Mouse (Mus musculus): Measurements from ENCODE around the gene Tle6.

Gene Tle6

DNA sequence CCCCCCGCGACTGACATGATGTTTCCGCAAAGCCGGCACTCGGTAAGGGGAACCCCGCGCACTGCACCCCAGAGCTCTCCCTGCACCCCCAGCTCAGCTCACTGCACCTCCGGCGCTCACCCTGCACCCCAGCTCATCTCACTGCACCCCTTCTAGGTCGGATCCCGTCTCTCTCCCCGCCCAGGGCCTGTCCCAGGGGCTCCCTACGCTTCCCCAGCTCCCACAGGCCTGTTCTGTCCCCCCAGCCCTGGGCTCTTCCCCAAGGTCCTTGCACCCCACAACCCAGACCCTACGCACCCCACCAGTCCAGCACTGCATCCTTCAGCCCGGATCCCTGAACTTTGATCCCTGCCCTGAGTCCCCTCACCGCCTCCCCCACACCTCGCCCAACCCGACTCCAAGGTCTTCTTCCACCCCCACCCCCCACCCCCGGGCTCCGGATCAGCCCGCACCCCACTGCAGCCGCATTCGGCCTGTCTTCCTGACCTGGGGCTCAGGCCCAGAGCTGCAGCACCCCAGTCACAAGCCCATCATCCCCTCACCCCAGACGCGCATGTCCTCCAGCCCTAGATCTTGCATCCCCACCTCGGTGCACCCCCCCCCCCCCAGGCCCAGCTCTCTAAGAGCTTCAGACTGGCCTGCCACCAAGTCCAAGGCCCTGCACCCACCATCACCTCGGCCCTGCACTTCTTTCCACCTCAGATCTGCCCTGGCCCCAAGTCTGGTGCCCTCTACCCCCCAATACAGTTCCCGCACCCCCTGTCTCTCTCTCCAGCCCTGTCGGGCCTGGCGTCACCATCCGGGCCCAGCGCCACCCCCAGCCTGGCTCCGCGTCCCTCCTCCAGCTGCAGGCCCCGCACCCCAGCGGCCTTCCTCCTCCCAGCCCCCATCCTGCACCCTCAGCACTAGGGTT, 41.0 kb downstream of the Tle6 start:
- peak; percentile 87 for DNase-seq

DNA sequence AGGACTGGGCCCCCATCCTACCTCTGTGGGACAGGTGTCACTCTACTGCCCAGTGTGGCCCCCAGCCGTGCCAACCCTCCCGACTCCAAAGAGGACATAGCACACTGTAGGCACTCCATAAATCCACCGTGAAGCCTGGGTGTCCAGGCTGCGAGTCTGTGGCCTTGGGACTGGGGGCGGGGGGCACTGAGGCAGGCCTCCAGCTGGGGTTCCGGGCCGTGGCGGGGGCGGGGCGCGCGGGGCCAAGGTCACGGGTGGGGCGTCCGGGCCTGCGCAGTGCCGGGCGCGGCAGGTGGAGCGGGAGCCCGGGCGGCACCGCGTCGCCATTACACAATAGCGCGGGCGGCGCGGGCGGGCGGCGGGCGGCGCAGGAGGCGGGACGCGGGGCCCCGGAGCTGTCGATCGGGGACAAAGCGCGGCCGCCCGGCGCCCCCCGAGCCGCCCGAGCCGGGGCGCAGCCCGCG, 41.7 kb downstream of the Tle6 start, which contains the start of gene Aes:
Gene Aes (plus strand): TSS at position 326 of the 464 bp plus-strand sequence.
- DNase-seq: peak; percentile 89

DNA sequence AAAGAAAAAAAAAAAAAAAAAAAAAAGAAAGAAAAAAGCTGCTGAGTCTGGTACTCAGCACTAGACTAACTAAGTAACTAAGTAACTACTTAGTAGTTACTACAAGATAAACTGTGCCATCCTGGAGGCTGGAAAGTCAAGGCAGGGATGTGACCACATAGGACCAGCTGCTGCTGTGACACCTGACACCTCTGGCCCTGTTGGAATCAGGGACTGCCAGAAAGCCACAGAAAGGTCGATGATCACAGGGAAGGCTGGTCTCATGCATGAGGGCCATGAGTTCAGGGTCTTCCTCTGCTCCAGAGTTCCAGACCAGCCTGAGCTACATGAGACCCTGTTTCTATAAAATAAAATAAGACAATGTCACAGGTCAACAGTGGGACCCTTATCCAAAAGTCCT, 43.4 kb downstream of the Tle6 start:
- DNase-seq: no peak

DNA sequence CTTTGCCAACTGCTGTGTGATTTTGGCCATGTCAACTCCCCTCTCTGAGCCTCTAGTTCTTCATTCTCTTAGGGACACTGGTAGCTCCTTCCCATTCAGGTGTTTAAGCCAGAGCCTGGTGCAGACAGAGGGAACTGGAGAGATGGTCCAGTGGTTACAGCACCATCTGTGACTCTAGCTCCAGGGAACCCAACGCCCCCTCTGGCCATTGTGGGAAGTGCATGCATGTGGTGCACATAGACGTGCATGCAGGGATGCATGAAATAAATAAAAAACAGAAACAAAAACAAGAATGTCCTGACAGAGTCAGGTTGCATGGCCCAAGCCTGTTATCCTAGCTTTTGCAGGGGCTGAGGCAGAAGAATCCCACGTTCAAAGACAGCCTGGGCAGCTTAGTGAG, 44.6 kb downstream of the Tle6 start:
- no peak for DNase-seq

DNA sequence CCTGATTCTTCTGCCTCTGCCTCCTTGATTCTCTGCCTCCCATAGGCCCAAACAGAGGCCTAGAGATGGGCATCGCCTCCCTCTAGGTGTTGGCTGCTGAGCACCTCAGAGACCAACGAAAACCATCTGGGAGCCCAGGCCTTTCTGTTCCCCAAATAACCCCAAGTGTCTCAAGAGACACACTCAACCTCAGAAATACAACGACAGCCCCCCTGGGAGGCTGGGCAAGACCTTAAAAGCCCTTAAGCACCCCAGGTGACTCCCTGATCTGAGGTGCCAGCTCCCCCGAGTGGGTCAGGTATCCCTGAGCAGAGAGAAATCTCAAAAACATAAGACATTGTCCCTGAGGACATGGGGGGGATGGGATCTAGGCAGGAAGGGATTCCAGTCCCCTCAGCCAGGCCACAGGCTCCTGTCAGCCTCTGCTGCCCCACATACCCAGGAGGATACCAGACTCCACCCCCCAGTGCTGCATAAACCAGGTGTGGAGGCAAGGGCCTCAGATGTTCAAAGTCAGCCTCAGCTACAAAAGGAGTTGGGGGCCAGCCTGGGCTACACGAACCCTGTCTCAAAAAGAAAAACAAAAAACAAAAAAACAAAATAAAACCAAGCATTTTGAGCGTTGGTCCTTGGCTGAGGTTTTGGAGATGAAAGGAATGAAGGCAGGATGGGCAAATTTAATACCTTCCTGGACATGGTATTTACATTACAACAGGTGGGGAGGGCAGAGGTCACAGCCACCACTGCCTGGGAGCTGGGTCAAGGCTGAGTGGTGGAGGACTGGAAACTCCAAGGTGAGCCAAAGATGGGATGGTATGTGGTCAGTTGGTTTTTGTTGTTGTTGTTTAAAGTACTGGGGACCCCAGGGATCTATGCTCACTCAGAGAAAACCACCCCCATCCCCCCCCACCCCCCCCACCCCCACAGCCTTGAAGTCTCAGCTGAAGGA, 46.8 kb downstream of the Tle6 start:
- no peak for DNase-seq

DNA sequence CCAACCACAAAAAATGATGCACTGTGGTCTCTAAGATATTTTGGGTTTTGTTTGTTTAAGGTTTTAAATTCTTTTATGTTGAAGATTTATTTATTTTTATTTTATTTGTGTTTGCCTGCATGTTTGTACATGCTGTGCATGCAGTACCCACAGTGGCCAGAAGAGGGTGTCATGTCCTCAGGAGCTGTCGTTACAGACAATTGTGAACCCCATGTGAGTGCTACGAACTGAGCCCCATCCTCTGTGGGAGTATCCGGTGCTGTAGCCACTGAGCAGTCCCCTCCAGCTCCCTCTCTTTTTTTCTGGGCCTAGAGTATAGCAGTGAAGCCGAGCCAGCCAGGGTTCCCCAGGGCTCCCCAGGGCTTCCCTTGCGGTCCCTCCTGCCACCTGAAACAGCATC, 47.6 kb downstream of the Tle6 start:
- no peak for DNase-seq

DNA sequence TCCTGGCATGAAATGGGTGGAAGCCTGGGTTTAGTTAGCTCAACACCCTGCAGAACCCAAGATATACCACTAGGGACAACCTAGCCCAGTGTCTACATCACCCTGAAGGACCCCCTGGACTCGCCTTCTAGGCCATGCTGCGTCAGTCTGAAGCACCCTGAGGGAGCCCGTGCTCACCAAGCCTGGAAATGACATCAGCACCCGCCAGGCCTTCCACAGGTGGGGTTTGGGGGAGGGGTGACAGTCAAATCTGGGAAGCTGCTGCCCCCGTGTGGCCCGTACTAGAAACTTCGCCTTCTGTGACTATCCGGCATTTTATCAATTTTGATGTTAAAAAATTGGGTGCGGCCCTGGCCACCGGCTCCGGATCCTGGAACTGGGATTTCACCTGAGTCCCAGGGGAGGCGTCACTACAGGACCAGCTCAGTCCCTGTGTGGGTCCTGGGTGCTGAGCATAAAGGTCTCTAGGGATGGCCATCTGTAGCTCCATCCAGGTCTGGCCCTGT, 49.2 kb downstream of the Tle6 start:
- DNase-seq: peak; percentile 85

DNA sequence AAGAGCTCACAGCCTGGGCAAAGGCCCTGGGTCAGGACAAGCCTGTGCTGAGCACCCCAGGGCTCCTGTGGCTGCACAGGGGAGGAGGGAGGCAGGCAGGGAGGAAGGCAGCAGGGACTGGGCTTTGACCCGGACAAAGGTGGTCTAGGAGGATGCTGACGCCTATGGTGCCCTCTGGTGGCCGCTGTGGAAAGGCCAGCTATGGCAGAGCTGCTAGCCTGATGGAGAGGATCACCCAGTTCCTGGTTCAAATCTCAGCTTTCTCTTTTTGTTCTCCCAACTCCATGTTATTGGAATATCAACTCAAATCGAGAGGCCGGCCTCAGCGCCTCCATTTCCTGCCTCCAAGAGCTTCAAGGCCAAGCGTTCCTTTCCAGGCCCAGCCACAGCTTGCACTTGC, 50.6 kb downstream of the Tle6 start:
- peak; percentile 84 for DNase-seq

DNA sequence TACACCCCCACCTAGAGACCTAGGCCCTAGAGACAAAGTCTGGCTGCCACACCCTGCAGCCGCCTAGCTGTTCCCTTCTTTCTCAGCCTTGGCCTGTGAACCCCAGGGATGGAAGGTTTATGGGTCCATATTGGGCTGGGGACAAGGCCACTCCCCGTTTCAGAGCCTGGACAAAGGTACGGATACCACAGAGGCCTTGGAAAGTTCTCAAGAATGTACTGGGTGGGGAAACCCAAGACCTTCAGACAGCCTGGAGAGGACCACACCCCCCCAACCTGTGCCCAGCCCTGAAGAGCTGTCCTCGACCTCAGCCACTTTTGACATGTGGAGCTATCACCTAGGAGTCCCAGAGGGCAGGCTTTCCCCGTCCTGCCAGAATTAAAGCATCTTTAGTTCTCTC, 51.9 kb downstream of the Tle6 start:
- no peak for DNase-seq

DNA sequence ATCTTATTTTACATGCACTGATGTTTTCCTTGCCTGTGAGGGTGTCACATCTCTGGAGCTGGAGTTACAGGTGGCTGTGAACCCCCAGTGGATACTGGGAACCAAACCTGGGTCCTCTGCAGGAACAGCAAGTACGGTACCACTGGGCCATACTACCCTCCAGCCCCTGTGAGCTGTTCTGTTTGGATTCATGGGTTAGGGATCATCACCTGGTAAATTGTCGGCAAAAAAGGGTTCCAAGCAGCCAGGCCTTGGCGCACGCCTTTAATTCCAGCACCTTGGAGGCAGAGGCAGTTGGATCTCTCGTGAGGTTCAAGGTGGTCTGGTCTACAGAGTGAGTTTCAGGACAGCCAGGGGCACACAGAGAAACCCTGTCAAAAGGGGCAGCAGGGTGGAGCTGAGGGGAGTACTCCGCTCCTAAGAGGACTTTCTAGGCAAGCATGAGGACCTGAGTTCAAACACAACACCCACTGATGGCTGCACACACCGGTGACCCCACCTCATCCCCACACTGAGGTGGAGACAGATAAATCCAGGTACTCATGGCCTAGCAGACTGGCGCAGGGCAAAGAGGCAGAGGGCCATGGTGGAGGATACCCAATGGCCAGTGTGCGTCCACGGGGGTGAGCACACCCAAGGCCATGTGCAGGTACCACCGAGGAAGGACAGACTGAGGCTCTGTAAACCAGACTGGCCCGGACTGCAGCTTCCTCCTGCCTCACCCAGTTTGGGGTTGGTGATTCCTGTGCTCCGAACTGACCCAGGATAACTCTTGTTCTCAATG, 53.9 kb downstream of the Tle6 start:
- no peak for DNase-seq

DNA sequence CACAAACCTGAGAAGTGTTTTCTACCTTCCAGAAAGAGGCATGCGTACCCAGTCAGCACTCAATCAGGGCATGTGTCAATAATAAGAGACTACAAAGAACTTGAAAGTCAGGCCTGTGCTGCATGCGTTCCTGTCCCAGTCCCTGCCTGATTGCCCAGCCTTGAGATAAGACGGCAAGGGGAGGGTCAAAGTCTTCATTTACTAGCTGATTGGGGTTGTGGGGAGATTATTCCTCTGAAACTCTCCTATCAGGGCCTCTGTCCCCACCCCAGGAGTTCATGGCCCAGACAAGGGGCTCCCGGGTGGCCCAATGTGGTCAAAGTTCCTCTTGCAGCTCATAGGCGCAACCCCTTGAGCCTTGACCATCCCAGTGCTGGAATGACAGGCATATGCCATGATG, 54.5 kb downstream of the Tle6 start:
- no peak for DNase-seq

DNA sequence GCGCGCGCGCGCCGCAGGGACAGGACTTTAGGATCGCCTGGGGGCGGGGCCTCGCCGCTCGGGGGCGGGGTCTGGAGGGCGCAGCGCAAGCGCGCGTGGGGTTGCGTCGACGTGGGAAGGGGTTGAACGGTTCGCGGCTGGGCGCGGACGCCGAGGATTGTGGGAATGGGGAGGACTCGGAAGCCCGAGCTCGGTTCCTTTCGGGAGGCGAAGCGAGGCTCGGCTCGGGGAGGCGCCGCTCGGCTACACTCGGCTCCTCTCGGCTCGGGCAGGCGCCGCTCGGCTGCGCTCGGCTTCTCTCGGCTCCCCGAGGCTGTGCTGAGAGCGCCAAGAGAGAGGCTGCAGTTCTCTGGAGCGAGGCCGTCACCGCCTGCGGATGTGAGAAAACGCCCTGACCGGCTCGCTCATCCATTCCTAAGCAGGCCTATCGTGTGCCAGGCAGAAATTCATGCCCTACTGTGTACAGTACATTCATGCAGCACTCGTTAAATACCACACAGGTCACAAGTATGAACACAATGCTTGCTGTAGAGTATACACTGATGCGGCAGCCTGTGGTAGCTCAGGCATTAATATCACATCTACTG, 55.6 kb downstream of the Tle6 start, which contains the start of gene Gna11:
Gene Gna11 (minus strand): TSS at position 30 of the 587 bp plus-strand sequence.
- peak; percentile 100 for DNase-seq

DNA sequence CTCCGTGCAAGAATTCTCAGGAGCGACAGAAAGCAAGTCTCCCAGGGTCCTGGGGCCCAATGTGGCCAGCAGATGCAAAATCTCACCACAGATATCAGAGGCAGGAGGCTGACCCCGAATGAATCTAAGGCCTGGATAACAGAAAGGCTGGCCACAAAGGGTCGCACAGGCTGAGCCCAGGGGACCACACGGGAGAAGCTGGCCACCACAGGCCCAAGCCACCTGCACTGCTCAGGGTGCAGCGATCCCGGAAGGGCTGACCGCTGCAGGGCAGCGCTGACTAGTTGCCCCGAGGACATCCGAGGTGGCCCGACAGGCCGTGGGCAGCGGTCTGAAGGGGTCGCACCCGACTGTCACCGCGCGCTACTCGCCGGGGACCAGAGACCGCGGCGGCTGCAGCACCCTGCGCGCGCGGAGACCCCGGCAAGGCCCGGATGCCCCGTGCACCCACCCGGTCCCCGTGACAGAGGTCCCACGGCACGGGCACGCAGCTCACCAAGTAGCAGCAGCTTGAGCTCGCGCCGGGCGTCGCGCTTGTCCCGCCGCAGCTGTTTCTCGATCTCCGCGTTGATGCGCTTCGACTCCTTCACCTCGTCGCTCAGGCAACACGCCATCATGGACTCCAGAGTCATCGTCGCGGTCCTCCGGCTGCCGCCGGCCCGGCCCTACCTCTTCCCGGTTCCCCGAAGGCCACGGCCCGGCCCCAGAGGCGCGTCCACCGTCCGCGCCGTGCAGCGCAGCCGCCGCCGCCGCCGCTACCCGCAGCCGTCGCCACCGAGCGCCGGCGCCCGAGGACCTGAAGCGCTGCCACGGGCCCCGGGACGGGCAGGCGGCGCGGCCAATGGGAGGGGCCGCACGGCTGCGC, 56.3 kb downstream of the Tle6 start:
- no peak for DNase-seq

DNA sequence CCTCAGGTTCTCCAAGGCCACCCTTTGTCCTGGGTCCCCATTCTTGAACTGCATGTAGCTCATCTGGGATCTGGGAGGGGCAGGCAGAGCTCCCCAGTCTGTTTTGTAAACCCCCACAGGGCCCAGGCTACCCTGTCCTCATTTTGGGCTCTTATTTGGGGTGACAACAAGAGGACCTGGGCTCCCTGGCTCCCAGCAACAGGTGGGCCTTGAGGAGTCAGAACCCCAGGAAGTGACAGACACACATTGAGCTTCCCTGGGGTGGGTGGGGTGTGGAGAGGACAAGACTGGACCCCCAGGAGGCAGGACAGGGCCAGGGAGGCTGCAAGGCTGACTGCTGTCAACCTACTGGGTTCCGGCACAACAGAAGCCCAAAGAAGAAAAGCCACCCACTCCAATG, 57.2 kb downstream of the Tle6 start:
- no peak for DNase-seq

DNA sequence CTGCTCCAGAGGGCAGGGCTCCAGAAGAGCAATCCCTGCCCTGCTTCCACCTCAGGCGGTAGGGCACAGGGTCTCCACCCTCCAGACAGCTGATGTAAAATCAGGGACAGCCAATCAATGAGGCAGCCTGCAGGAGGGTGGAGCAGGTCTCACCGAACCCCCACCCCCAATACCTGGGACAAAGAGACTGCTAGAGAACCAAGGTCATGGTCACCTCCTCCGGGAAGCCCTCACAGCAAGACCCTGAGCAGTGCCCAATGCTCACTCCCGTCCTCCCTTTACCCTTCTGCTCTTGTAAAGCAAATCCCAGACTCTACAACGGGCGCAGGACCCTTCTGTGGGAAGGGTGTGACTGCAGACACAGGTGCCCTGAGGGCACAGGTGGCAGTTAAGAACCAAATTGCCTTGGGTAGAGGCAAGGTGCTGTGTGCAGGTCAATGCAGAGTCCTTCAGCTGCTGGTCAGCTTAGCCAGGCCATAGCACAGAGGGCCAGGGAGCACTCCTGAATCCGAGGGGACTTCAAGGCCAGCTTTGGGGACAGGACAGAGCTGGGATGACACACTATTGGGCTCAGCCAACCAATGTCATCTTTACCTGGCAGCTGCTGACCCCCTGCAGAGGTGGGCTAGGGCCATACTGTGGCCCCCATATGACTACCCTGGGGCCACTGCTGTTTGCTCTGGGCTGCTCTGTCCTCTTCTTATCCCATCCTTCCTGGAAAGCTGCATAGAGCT, 58.0 kb downstream of the Tle6 start:
- no peak for DNase-seq

DNA sequence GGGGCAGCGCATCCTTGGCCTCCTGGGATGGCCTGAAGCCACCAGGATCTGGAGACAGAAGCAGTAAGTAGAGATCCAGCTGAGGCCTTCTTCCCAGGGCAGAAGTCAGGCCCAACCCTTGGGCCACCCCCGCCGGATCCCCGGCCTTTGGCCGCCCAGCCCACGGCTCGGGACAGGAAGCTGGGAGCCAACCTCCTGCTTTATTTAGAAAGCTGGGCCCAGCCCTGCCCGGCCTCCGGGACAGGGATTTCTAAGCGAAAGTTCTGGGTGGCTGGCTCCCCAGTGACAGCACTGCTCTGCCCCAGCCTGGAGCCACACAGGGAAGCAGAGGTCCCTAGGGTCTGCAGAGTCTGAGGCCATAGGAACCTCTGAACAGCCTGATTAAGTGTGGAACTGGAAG, 59.1 kb downstream of the Tle6 start:
- no peak for DNase-seq

DNA sequence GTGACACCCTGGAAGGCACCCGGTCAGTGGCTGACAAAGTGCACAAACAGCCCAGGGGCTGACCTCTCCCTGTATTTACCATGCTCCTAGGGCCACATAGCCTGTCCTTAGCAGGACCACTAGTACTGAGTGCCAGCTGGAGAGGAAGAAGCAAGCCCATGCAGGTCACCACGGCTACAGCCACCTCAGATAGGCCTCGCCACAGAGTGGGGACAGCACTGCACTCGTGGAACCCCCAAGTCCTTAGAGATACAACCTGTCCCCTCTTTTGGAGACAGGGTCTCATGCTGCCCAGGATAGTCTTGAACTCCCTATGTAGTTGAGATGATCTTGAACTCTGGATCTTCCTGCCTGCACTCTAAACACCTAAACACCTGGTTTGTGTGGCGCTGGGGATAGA, 59.5 kb downstream of the Tle6 start:
- no peak for DNase-seq

All from thymus, postnatal 25 days (tissue).